ENCODE assay signal across 23 mouse cellular contexts in genomic region chr1:127750401-127751102, GRCm38 (mm10). TPM values are rescaled to one million over a fixed set of nuclear protein-coding genes. Genes with fewer than 3 reads are reported as not detected.
A peak's percentile ranks its signal among the peaks of the same experiment; 100 is the strongest.
DNase-seq lines count a peak whose midpoint lies in the region; ATAC-seq lines count a peak whose summit lies in the region.
"Had no signal": no experiment of that assay in that cellular context is flagged by ENCODE, and none has a peak within 500 bp of the region (broad histone marks: within the 10 kb centered on the region; RNA-seq: fewer than 3 reads in every experiment).

No protein-coding gene starts in this region.

- H3K9me3 ChIP-seq in hindbrain, embryonic 14.5 days (ENCODE audit: control insufficient read depth, low read length), result peaks cover 4% of the 10 kb centered on the region; the same call in 1 of the 2 replicates
- H3K9me3 ChIP-seq in hindbrain, embryonic 10.5 days, result 0 out of 2 replicates have a peak, but pooled peaks cover 3% of the 10 kb centered on the region
- H3K9me3 ChIP-seq in lung, embryonic 15.5 days, result no peaks in the 10 kb centered on the region
- H3K9me3 ChIP-seq in neural tube, embryonic 13.5 days, result peaks cover 6% of the 10 kb centered on the region; the same call in 1 of the 2 replicates
- no peaks in the 10 kb centered on the region for H3K9me3 ChIP-seq in neural tube, embryonic 15.5 days (replicated peaks)
- 0 out of 2 replicates have a peak, but pooled peaks cover 3% of the 10 kb centered on the region for H3K9me3 ChIP-seq in kidney, embryonic 14.5 days (ENCODE audit: control insufficient read depth, low read length)
- H3K9me3 ChIP-seq: heart, embryonic 12.5 days; limb, embryonic 15.5 days had no signal

- no peak overlapping the region for H3K4me2 ChIP-seq in hindbrain, embryonic 14.5 days (replicated peaks)
- peak overlapping the region; percentile 19; the same call in 1 of the 2 replicates for H3K4me2 ChIP-seq in lung, embryonic 15.5 days
- no peak overlapping the region; the same call in 1 of the 2 replicates for H3K4me2 ChIP-seq in neural tube, embryonic 13.5 days
- H3K4me2 ChIP-seq in neural tube, embryonic 15.5 days, result peak overlapping the region; percentile 3; the same call in 1 of the 2 replicates
- no peak overlapping the region for H3K4me2 ChIP-seq in kidney, embryonic 14.5 days (replicated peaks; ENCODE audit: low read depth, low read length)
- H3K4me2 ChIP-seq: heart, embryonic 12.5 days; limb, embryonic 15.5 days had no signal

- ATAC-seq in hindbrain, embryonic 14.5 days (ENCODE audit: low FRiP score), result no peak
- peak; percentile 80 for ATAC-seq in lung, embryonic 15.5 days (ENCODE audit: borderline replicate concordance, extremely low read depth, low FRiP score, low TSS enrichment)
- ATAC-seq in neural tube, embryonic 13.5 days (ENCODE audit: low read depth), result peak; percentile 23; the same call in 1 of the 2 replicates
- peak; percentile 63; the same call in 1 of the 2 replicates for ATAC-seq in neural tube, embryonic 15.5 days (ENCODE audit: low FRiP score)
- no peak for ATAC-seq in kidney, embryonic 14.5 days (ENCODE audit: low FRiP score, low TSS enrichment)
- ATAC-seq: forebrain, embryonic 16.5 days had no signal

- H3K4me3 ChIP-seq in hindbrain, embryonic 14.5 days (replicated peaks; ENCODE audit: low read length), result no peak overlapping the region
- H3K4me3 ChIP-seq in hindbrain, embryonic 10.5 days, result no peak overlapping the region
- no peak overlapping the region for H3K4me3 ChIP-seq in lung, embryonic 15.5 days
- no peak overlapping the region for H3K4me3 ChIP-seq in neural tube, embryonic 13.5 days
- no peak overlapping the region for H3K4me3 ChIP-seq in neural tube, embryonic 15.5 days (replicated peaks)
- no peak overlapping the region for H3K4me3 ChIP-seq in kidney, embryonic 14.5 days (ENCODE audit: low read length)
- H3K4me3 ChIP-seq: forebrain, embryonic 10.5 days; heart, embryonic 12.5 days; limb, embryonic 15.5 days had no signal

- H3K9ac ChIP-seq in hindbrain, embryonic 14.5 days, result no peak overlapping the region
- no peak overlapping the region for H3K9ac ChIP-seq in lung, embryonic 15.5 days
- no peak overlapping the region for H3K9ac ChIP-seq in neural tube, embryonic 13.5 days
- H3K9ac ChIP-seq in neural tube, embryonic 15.5 days (replicated peaks), result no peak overlapping the region
- H3K9ac ChIP-seq in kidney, embryonic 14.5 days (ENCODE audit: low read depth, low read length), result no peak overlapping the region
- H3K9ac ChIP-seq: heart, embryonic 12.5 days; limb, embryonic 15.5 days had no signal

- H3K4me1 ChIP-seq in hindbrain, embryonic 14.5 days (replicated peaks; ENCODE audit: control insufficient read depth, insufficient read depth, low read length), result no peaks in the 10 kb centered on the region
- no peaks in the 10 kb centered on the region for H3K4me1 ChIP-seq in hindbrain, embryonic 10.5 days (replicated peaks)
- peaks cover 13% of the 10 kb centered on the region for H3K4me1 ChIP-seq in lung, embryonic 15.5 days
- H3K4me1 ChIP-seq in neural tube, embryonic 13.5 days (replicated peaks), result peaks cover 11% of the 10 kb centered on the region; the same call in 1 of the 2 replicates
- no peaks in the 10 kb centered on the region for H3K4me1 ChIP-seq in neural tube, embryonic 15.5 days
- no peaks in the 10 kb centered on the region for H3K4me1 ChIP-seq in kidney, embryonic 14.5 days (ENCODE audit: control insufficient read depth, insufficient read depth, low read length)
- H3K4me1 ChIP-seq: forebrain, embryonic 10.5 days; heart, embryonic 12.5 days; limb, embryonic 15.5 days had no signal

- no peak overlapping the region for H3K27ac ChIP-seq in hindbrain, embryonic 14.5 days
- H3K27ac ChIP-seq in hindbrain, embryonic 10.5 days, result no peak overlapping the region
- H3K27ac ChIP-seq in lung, embryonic 15.5 days, result peak overlapping the region; percentile 55
- H3K27ac ChIP-seq in neural tube, embryonic 13.5 days (replicated peaks), result no peak overlapping the region
- H3K27ac ChIP-seq in neural tube, embryonic 15.5 days (replicated peaks), result no peak overlapping the region
- H3K27ac ChIP-seq in kidney, embryonic 14.5 days (ENCODE audit: low read depth, low read length), result no peak overlapping the region
- H3K27ac ChIP-seq: forebrain, embryonic 10.5 days; limb, embryonic 15.5 days had no signal

- DNase-seq in hindbrain, embryonic 14.5 days (ENCODE audit: low spot score), result peak; percentile 30
- no peak for DNase-seq in hindbrain, embryonic 10.5 days (ENCODE audit: low spot score)
- DNase-seq in lung, postnatal 36 days, result no peak
- no peak for DNase-seq in neural tube, embryonic 10.5 days (ENCODE audit: extremely low spot score, low spot score)
- DNase-seq: adrenal gland, postnatal 36 days; cerebellum, adult 11 months; cerebellum, adult 9-11 months; gastrocnemius, postnatal 14 days; heart, adult 18-20 months; heart, postnatal 10 days; kidney, adult 11 months; left cerebral cortex, postnatal 4 days; lung, adult 2 months; thymus, adult 2 months; thymus, postnatal 4 days had no signal

- WGBS in hindbrain, embryonic 14.5 days, result 61% methylated on average over 11 of the region's 11 CpGs
- WGBS in hindbrain, embryonic 10.5 days, result 89% methylated on average over 11 of the region's 11 CpGs
- 18% methylated on average over 11 of the region's 11 CpGs for WGBS in lung, embryonic 15.5 days
- 65% methylated on average over 11 of the region's 11 CpGs for WGBS in neural tube, embryonic 13.5 days
- WGBS in neural tube, embryonic 15.5 days, result 60% methylated on average over 11 of the region's 11 CpGs
- WGBS in kidney, embryonic 14.5 days, result 54% methylated on average over 11 of the region's 11 CpGs

- no peaks in the 10 kb centered on the region for H3K27me3 ChIP-seq in hindbrain, embryonic 14.5 days (ENCODE audit: control insufficient read depth, insufficient read depth, low read length)
- no peaks in the 10 kb centered on the region for H3K27me3 ChIP-seq in hindbrain, embryonic 10.5 days (ENCODE audit: insufficient read depth, poor library complexity, severe bottlenecking)
- no peaks in the 10 kb centered on the region for H3K27me3 ChIP-seq in lung, embryonic 15.5 days
- no peaks in the 10 kb centered on the region for H3K27me3 ChIP-seq in neural tube, embryonic 13.5 days
- H3K27me3 ChIP-seq in neural tube, embryonic 15.5 days (replicated peaks), result no peaks in the 10 kb centered on the region
- no peaks in the 10 kb centered on the region for H3K27me3 ChIP-seq in kidney, embryonic 14.5 days (ENCODE audit: control insufficient read depth, insufficient read depth, low read length)
- H3K27me3 ChIP-seq: heart, embryonic 12.5 days; limb, embryonic 15.5 days had no signal

- no peaks in the 10 kb centered on the region for H3K36me3 ChIP-seq in hindbrain, embryonic 14.5 days (replicated peaks; ENCODE audit: control insufficient read depth, insufficient read depth)
- H3K36me3 ChIP-seq in hindbrain, embryonic 10.5 days, result no peaks in the 10 kb centered on the region
- no peaks in the 10 kb centered on the region for H3K36me3 ChIP-seq in lung, embryonic 15.5 days
- H3K36me3 ChIP-seq in neural tube, embryonic 13.5 days, result no peaks in the 10 kb centered on the region
- no peaks in the 10 kb centered on the region for H3K36me3 ChIP-seq in neural tube, embryonic 15.5 days
- H3K36me3 ChIP-seq in kidney, embryonic 14.5 days (ENCODE audit: control insufficient read depth, insufficient read depth, low read length), result no peaks in the 10 kb centered on the region
- H3K36me3 ChIP-seq: forebrain, embryonic 10.5 days; heart, embryonic 12.5 days; limb, embryonic 15.5 days had no signal

RNA-seq across cellular contexts. Expression of gene Acmsd, which starts 21.3 kb away (rescaled TPM):
- polyA plus RNA-seq in hindbrain, embryonic 14.5 days (2014; fragmentation: Nextera tagmentation; extraction: Ambion mirVana), result 0.17 TPM in 1 of 2 replicates, not detected in the other
- 0.27 and 0.35 TPM in 2 replicates for polyA plus RNA-seq in hindbrain, embryonic 10.5 days (2016; fragmentation: Nextera tagmentation; extraction: Ambion mirVana)
- polyA plus RNA-seq in lung, embryonic 15.5 days (2015; fragmentation: Nextera tagmentation; extraction: Ambion mirVana), result 0.16 and 0.25 TPM in 2 replicates
- 0.18 TPM in 1 of 2 replicates, not detected in the other for polyA plus RNA-seq in neural tube, embryonic 13.5 days (2015; fragmentation: Nextera tagmentation; extraction: Ambion mirVana)
- polyA plus RNA-seq in neural tube, embryonic 15.5 days (2015; fragmentation: Nextera tagmentation; extraction: Ambion mirVana), result not detected in 2 replicates
- not detected in 2 replicates for polyA plus RNA-seq in kidney, embryonic 14.5 days (2014; fragmentation: Nextera tagmentation; extraction: Ambion mirVana)
- polyA plus RNA-seq: forebrain, embryonic 16.5 days had no signal

RNA-seq across cellular contexts. Expression of gene Ccnt2, which starts 23.4 kb away (rescaled TPM):
- 72.4 and 83.4 TPM in 2 replicates for polyA plus RNA-seq in hindbrain, embryonic 14.5 days (2014; fragmentation: Nextera tagmentation; extraction: Ambion mirVana)
- polyA plus RNA-seq in hindbrain, embryonic 10.5 days (2016; fragmentation: Nextera tagmentation; extraction: Ambion mirVana), result 82.9 and 98.9 TPM in 2 replicates
- 73.6 and 83.7 TPM in 2 replicates for polyA plus RNA-seq in lung, embryonic 15.5 days (2015; fragmentation: Nextera tagmentation; extraction: Ambion mirVana)
- polyA plus RNA-seq in neural tube, embryonic 13.5 days (2015; fragmentation: Nextera tagmentation; extraction: Ambion mirVana), result 110 and 120 TPM in 2 replicates
- polyA plus RNA-seq in neural tube, embryonic 15.5 days (2015; fragmentation: Nextera tagmentation; extraction: Ambion mirVana), result 91.1 and 99.3 TPM in 2 replicates
- 76.3 and 84.7 TPM in 2 replicates for polyA plus RNA-seq in kidney, embryonic 14.5 days (2014; fragmentation: Nextera tagmentation; extraction: Ambion mirVana)

Comparison
In these comparisons a context has a peak if more than half of its experiments do, and no peak if none do; other contexts are left out.
1. H3K4me2 ChIP-seq: peak in lung, embryonic 15.5 days (single experiment) and neural tube, embryonic 15.5 days (single experiment); none in hindbrain, embryonic 14.5 days (single experiment), neural tube, embryonic 13.5 days (single experiment) and kidney, embryonic 14.5 days (single experiment).
2. ATAC-seq: peak in lung, embryonic 15.5 days (single experiment), neural tube, embryonic 13.5 days (single experiment) and neural tube, embryonic 15.5 days (single experiment); none in hindbrain, embryonic 14.5 days (single experiment) and kidney, embryonic 14.5 days (single experiment).